Mouse (Mus musculus): ENCODE measurements around the gene Stkld1. TPM values are rescaled to one million over a fixed set of nuclear protein-coding genes. Genes with fewer than 3 reads are reported as not detected.
A peak's percentile ranks its signal among the peaks of the same experiment; 100 is the strongest.

Gene Stkld1
- polyA plus RNA-seq, 1 experiment from 2014 or later, result 0.38 TPM

- whole genome bisulfite sequencing, result 100% methylated on average over 2 of the region's 2 CpGs
- ATAC-seq, result no peak
- H3K27ac ChIP-seq (ENCODE audit: low read length), result no peak overlapping the region
Observed at GRCm38 (mm10) chr2:26905936-26906335, 27.9 kb upstream of the Stkld1 start.

GRCm38 (mm10) chr2:26906431-26906830 is 27.4 kb upstream of the Stkld1 start:
- Histone ChIP-seq H3K4me2 (ENCODE audit: low read length) (no peak overlapping the region), H3K27me3 (ENCODE audit: control insufficient read depth, insufficient read depth, low read depth, low read length) (no peaks in the 10 kb centered on the region), H3K27ac (ENCODE audit: low read length) (no peak overlapping the region), H3K9me3 (replicated peaks; ENCODE audit: control insufficient read depth, low read length, poor library complexity, severe bottlenecking) (no peaks in the 10 kb centered on the region), H3K36me3 (ENCODE audit: control insufficient read depth, insufficient read depth, low read length) (peaks cover 21% of the 10 kb centered on the region), H3K4me3 (ENCODE audit: low read depth, low read length) (no peak overlapping the region), H3K9ac (ENCODE audit: low read depth, low read length) (no peak overlapping the region), H3K4me1 (ENCODE audit: control insufficient read depth, insufficient read depth, low read length) (peaks cover 30% of the 10 kb centered on the region)
- 92% methylated on average over 3 of the region's 3 CpGs for WGBS
- ATAC-seq, result no peak

More at GRCm38 (mm10) chr2:26905936-26906335, 27.9 kb upstream of the Stkld1 start:
- Histone ChIP-seq H3K9ac (ENCODE audit: low read depth, low read length) (no peak overlapping the region), H3K9me3 (replicated peaks; ENCODE audit: control insufficient read depth, low read length, poor library complexity, severe bottlenecking) (no peaks in the 10 kb centered on the region), H3K4me3 (ENCODE audit: low read depth, low read length) (no peak overlapping the region), H3K27me3 (ENCODE audit: control insufficient read depth, insufficient read depth, low read depth, low read length) (no peaks in the 10 kb centered on the region), H3K36me3 (ENCODE audit: control insufficient read depth, insufficient read depth, low read length) (peaks cover 21% of the 10 kb centered on the region), H3K4me2 (ENCODE audit: low read length) (no peak overlapping the region), H3K4me1 (ENCODE audit: control insufficient read depth, insufficient read depth, low read length) (peaks cover 35% of the 10 kb centered on the region)

- Histone ChIP-seq H3K36me3 (ENCODE audit: control insufficient read depth, insufficient read depth, low read length) (peaks cover 24% of the 10 kb centered on the region), H3K9ac (ENCODE audit: low read depth, low read length) (no peak overlapping the region), H3K4me2 (ENCODE audit: low read length) (no peak overlapping the region), H3K27ac (ENCODE audit: low read length) (no peak overlapping the region), H3K27me3 (ENCODE audit: control insufficient read depth, insufficient read depth, low read depth, low read length) (no peaks in the 10 kb centered on the region), H3K4me1 (ENCODE audit: control insufficient read depth, insufficient read depth, low read length) (peaks cover 30% of the 10 kb centered on the region), H3K9me3 (replicated peaks; ENCODE audit: control insufficient read depth, low read length, poor library complexity, severe bottlenecking) (no peaks in the 10 kb centered on the region), H3K4me3 (ENCODE audit: low read depth, low read length) (no peak overlapping the region)
- no peak for ATAC-seq
- WGBS, result 54% methylated on average over 4 of the region's 4 CpGs
Observed at GRCm38 (mm10) chr2:26907109-26907508, 26.7 kb upstream of the Stkld1 start.

GRCm38 (mm10) chr2:26908710-26909386 is 25.0 kb upstream of the Stkld1 start:
- no peak for ATAC-seq
- Histone ChIP-seq H3K27me3 (ENCODE audit: control insufficient read depth, insufficient read depth, low read depth, low read length) (no peaks in the 10 kb centered on the region), H3K4me1 (ENCODE audit: control insufficient read depth, insufficient read depth, low read length) (peaks cover 27% of the 10 kb centered on the region), H3K27ac (ENCODE audit: low read length) (no peak overlapping the region), H3K36me3 (ENCODE audit: control insufficient read depth, insufficient read depth, low read length) (peaks cover 41% of the 10 kb centered on the region), H3K4me3 (ENCODE audit: low read depth, low read length) (peak overlapping the region; percentile 84; the same call in 1 of the 2 replicates), H3K4me2 (ENCODE audit: low read length) (peak overlapping the region; percentile 78), H3K9me3 (replicated peaks; ENCODE audit: control insufficient read depth, low read length, poor library complexity, severe bottlenecking) (no peaks in the 10 kb centered on the region), H3K9ac (ENCODE audit: low read depth, low read length) (peak overlapping the region; percentile 59)
- 89% methylated on average over 18 of the region's 18 CpGs for WGBS

- Histone ChIP-seq H3K4me3 (ENCODE audit: low read depth, low read length) (peak overlapping the region; percentile 84), H3K27ac (ENCODE audit: low read length) (peak overlapping the region; percentile 93; the same call in 1 of the 2 replicates), H3K4me1 (ENCODE audit: control insufficient read depth, insufficient read depth, low read length) (peaks cover 26% of the 10 kb centered on the region), H3K4me2 (ENCODE audit: low read length) (peak overlapping the region; percentile 78), H3K9ac (ENCODE audit: low read depth, low read length) (peak overlapping the region; percentile 90), H3K36me3 (ENCODE audit: control insufficient read depth, insufficient read depth, low read length) (peaks cover 46% of the 10 kb centered on the region), H3K9me3 (replicated peaks; ENCODE audit: control insufficient read depth, low read length, poor library complexity, severe bottlenecking) (no peaks in the 10 kb centered on the region), H3K27me3 (ENCODE audit: control insufficient read depth, insufficient read depth, low read depth, low read length) (no peaks in the 10 kb centered on the region)
- ATAC-seq, result no peak
Observed at GRCm38 (mm10) chr2:26909387-26909784, 24.5 kb upstream of the Stkld1 start.

- H3K36me3 ChIP-seq (ENCODE audit: control insufficient read depth, insufficient read depth, low read length), result peaks cover 46% of the 10 kb centered on the region
- under 1% methylated on average over 74 of the region's 74 CpGs for WGBS
- H3K4me1 ChIP-seq (ENCODE audit: control insufficient read depth, insufficient read depth, low read length), result peaks cover 31% of the 10 kb centered on the region
Observed at GRCm38 (mm10) chr2:26910124-26910993, 23.5 kb upstream of the Stkld1 start, which contains the start of the genes Med22 and Rpl7a. Med22 (minus strand) TSS chr2:26910677. Rpl7a (plus strand) TSS chr2:26910764.

GRCm38 (mm10) chr2:26910994-26911765 is 22.7 kb upstream of the Stkld1 start:
- Histone ChIP-seq H3K4me3 (ENCODE audit: low read depth, low read length) (peak overlapping the region; percentile 84), H3K36me3 (ENCODE audit: control insufficient read depth, insufficient read depth, low read length) (peaks cover 42% of the 10 kb centered on the region), H3K9ac (ENCODE audit: low read depth, low read length) (peak overlapping the region; percentile 93), H3K9me3 (replicated peaks; ENCODE audit: control insufficient read depth, low read length, poor library complexity, severe bottlenecking) (no peaks in the 10 kb centered on the region), H3K27me3 (ENCODE audit: control insufficient read depth, insufficient read depth, low read depth, low read length) (no peaks in the 10 kb centered on the region), H3K27ac (ENCODE audit: low read length) (peak overlapping the region; percentile 93), H3K4me1 (ENCODE audit: control insufficient read depth, insufficient read depth, low read length) (peaks cover 35% of the 10 kb centered on the region), H3K4me2 (ENCODE audit: low read length) (peak overlapping the region; percentile 99)
- peak; percentile 69 for ATAC-seq
- WGBS, result under 1% methylated on average over 33 of the region's 37 CpGs

More at GRCm38 (mm10) chr2:26910124-26910993, 23.5 kb upstream of the Stkld1 start, which contains the start of the genes Med22 and Rpl7a:
- no peaks in the 10 kb centered on the region for H3K9me3 ChIP-seq (replicated peaks; ENCODE audit: control insufficient read depth, low read length, poor library complexity, severe bottlenecking)
- peak within 1 kb of the TSS; percentile 93 for H3K9ac ChIP-seq (ENCODE audit: low read depth, low read length)
- peak within 1 kb of the TSS; percentile 84 for H3K4me3 ChIP-seq (ENCODE audit: low read depth, low read length)
- H3K27ac ChIP-seq (ENCODE audit: low read length), result peak within 1 kb of the TSS; percentile 93
- peak within 1 kb of the TSS; percentile 99 for H3K4me2 ChIP-seq (ENCODE audit: low read length)
- H3K27me3 ChIP-seq (ENCODE audit: control insufficient read depth, insufficient read depth, low read depth, low read length), result no peaks in the 10 kb centered on the region
- peak; percentile 93 for ATAC-seq

- WGBS, result 74% methylated on average over 5 of the region's 5 CpGs
- Histone ChIP-seq H3K4me2 (ENCODE audit: low read length) (peak overlapping the region; percentile 99), H3K27ac (ENCODE audit: low read length) (no peak overlapping the region), H3K27me3 (ENCODE audit: control insufficient read depth, insufficient read depth, low read depth, low read length) (no peaks in the 10 kb centered on the region), H3K36me3 (ENCODE audit: control insufficient read depth, insufficient read depth, low read length) (peaks cover 33% of the 10 kb centered on the region), H3K4me1 (ENCODE audit: control insufficient read depth, insufficient read depth, low read length) (peaks cover 40% of the 10 kb centered on the region), H3K4me3 (ENCODE audit: low read depth, low read length) (peak overlapping the region; percentile 84), H3K9me3 (replicated peaks; ENCODE audit: control insufficient read depth, low read length, poor library complexity, severe bottlenecking) (no peaks in the 10 kb centered on the region), H3K9ac (ENCODE audit: low read depth, low read length) (peak overlapping the region; percentile 93; the same call in 1 of the 2 replicates)
- no peak for ATAC-seq
Observed at GRCm38 (mm10) chr2:26912253-26912770, 21.5 kb upstream of the Stkld1 start.

Measured in midbrain, embryonic 16.5 days (tissue).